Mouse (Mus musculus): ENCODE data around the gene Hist1h2bb.

Hist1h2bb gene

DNA sequence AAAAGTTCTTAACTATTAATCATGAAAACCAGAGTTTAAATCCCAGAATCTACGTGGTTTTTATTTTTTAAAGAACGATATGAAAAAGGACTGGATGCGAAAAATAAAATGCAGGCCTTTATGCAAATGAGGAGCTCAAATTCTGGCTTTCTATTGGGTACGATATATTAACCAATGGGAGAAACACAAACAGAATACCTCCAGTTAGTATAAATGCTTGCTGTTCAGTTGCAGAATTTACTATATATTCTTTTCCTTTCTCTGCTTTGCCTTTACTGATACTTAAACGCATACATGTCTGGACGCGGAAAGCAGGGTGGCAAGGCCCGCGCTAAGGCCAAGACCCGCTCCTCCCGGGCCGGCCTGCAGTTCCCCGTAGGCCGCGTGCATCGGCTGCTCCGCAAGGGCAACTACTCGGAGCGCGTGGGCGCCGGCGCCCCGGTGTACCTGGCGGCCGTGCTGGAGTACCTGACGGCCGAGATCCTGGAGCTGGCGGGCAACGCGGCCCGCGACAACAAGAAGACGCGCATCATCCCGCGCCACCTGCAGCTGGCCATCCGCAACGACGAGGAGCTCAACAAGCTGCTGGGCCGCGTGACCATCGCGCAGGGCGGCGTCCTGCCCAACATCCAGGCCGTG, 4.4 kb downstream of the Hist1h2bb start, which contains the start of gene Hist1h2ab:
TSS of gene Hist1h2ab (plus strand) at position 288 of the 639 bp plus-strand sequence.
- DNase-seq: peak in 1 of 2 experiments; percentile 44

DNA sequence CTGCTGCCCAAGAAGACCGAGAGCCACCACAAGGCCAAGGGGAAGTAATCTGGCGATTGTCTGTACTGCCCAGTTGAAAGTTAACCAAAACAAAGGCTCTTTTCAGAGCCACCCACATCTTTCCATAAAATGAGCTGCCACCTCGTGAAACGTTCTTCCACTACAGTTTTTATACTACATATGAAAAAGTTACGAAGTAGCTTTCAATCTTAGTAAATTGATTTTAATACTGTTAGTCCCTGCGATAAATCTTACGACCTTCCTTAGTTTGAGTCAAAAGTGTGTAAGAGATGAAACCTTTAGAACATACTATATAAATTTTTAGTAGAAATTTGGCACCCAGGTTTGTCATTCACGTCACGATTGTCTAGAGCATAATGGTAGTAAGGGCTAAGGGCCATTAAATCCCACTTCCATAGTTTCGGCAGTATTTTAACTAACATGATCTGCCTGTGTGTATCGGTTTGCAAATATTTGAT, 5.0 kb downstream of the Hist1h2bb start:
- no peak for DNase-seq

DNA sequence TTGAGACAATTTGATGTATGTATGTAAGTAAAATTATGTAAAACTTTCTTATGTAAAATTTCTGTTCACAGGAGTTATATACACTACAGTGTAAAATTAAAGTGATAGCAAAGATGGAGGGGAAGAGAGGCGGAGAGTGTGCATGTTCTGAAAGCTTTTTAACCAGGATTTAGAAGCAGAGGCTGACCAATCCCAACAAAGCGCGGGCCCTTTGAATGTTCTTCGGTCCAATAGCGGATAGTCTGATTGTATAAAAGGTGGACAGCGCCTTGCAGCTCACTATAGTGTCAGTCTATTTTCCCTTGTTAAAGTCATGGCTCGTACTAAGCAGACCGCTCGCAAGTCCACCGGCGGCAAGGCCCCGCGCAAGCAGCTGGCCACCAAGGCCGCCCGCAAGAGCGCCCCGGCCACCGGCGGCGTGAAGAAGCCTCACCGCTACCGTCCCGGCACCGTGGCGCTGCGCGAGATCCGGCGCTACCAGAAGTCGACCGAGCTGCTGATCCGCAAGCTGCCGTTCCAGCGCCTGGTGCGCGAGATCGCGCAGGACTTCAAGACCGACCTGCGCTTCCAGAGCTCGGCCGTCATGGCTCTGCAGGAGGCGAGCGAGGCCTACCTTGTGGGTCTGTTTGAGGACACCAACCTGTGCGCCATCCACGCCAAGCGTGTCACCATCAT, 5.7 kb downstream of the Hist1h2bb start, which contains the start of gene Hist1h3b:
TSS of gene Hist1h3b (plus strand) at position 201 of the 675 bp plus-strand sequence.
- DNase-seq: peak; percentile 88 to 94

DNA sequence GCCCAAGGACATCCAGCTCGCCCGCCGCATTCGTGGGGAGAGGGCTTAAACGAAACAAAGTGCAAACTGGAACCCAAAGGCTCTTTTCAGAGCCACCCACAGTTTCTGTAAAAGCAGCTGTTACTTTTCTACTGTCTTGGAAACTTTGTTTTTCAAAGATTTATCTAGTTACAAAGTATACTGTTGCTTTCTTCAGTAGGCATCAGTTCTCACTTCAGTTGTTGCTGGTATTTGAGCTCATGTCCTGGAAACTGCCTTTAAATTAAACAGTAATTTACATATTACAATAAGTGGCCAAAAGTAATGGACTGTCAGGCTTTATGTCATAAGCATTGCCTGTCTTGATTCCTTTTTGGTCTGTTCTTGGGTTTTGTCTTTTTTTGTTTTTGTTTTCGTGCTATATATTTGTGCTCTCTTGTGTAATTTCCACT, 6.2 kb downstream of the Hist1h2bb start:
- no peak for DNase-seq

DNA sequence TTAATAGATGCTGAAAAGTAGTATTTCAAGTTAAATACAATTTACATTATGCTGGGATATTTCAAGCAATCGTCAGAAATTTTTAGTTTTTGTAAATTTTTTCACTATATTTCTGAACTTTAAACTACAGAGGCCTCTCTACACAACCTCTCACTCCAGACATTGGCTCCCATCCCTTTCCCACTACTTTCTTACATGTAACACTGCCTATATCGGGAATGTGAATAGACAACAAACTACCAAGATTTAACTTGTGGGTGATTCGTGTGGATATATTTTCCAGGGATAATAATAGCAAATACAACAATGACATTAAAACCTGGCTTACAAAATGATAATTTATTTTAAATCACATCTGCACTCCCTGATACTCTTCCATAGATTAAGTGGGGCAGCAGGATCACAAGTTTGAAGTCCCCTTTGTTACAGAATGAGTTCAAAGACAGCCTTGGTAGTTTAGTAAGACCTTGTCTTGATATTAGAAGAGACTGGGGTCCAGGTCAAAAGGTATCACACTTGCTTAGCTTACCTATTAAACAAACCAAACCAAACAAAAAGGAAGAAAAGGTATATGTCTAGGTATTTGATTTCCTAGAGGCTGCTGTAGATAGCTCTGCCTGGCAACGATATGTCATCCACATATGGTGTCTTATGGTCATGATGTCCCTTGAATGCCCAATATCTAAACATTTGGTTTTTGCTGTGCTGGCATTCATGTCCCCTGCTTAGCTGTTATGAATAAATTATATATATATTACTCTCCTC, 7.0 kb downstream of the Hist1h2bb start:
- no peak for DNase-seq

DNA sequence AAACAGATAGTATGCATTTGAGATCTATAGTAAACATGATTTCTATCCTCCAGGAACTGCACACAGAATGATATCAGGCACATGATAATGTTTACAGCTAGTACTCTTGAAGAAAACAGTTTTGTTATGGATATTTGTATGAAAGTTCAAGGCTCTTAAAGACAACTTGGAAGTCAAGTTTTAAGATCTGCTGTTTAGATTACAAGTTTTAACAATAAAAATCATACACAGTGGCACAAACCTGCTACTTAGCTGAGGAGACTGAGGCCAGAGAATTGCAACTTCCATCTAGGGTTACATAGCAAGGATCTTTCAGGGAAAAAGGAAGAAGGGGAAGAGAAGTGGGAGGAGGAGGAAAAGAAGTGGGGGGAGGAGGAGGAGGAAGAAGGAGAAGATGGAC, 8.5 kb downstream of the Hist1h2bb start:
- no peak for DNase-seq

DNA sequence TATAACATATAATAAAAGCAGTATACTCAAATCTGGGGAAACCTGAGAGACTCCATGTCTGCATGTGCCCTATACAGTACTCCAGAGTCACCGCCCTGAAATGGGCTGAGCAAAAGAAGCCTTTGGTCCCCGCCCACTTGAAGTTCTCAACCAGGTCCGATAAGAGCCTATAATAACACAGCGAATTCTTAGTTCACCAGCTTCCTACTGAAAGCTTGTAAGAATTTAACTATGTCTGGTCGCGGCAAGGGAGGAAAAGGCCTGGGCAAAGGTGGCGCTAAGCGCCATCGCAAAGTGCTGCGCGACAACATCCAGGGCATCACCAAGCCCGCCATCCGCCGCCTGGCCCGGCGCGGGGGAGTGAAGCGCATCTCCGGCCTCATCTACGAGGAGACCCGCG, 10.3 kb downstream of the Hist1h2bb start, which contains the start of gene Hist1h4b:
TSS of gene Hist1h4b (plus strand) at position 224 of the 400 bp plus-strand sequence.
- DNase-seq: peak; percentile 92 to 94

DNA sequence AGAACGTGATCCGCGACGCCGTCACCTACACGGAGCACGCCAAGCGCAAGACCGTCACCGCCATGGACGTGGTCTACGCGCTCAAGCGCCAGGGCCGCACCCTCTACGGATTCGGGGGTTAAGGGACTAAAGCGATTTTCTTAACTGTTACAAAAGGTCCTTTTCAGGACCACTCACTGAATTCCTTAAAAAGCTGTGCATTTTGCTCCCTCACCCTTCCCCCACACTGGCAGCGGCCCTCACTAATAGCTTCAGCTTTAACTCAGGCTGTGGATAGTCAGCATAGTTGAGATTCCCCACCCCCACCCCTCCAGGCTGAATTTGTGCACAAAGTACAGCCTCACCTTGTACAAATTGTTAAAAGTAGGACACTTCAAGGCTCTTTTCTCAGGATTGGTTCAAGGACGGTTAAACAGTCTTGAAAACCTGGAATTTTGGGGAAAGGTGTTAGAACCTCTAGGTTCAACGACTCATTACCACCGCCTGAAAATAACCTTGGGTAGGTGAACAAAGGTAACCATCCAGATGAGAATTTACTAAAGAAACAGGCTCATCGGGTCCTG, 10.8 kb downstream of the Hist1h2bb start:
- peak in 1 of 2 experiments; percentile 30 for DNase-seq

DNA sequence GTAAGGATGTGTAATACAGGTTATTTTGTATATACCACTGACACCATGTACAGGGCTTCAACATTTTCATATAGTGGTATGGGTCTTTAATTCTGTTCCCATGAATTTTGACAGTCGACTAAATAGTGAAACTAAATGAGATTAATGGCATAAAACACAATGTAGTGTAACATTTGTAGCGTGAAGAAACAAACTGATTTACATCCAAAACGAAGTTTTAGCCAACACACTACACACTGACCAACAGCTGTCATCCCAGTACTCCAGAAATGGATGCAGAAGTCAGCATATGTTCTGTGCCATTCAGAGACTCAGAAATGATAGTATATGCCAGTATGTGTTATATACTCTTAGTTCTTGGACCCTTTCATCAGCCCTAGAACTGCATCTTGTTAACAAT, 11.4 kb downstream of the Hist1h2bb start:
- DNase-seq: no peak

DNA sequence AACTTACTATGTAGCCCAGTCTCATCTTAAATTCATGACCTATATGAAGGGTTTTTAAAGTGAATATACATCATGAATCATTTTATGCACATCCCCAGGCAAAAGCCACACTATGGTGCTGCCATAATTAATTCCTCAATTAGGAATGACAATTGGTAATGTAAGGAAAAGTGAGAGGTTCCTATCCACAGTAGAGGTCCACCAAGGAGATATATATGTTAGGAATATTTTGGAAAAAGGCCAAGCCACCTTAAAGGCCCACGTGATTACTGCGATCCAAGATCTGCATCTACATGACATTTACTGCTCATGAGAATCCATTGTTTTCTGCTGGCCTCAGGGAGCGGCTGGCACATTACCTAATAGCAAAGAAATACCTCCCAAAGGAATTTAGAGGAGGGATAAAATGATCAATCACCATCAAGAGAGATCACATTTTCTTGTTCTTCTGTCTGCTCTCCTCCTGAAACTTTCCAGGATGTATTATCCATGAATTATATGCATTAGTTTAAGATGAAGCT, 12.8 kb downstream of the Hist1h2bb start:
- no peak for DNase-seq

DNA sequence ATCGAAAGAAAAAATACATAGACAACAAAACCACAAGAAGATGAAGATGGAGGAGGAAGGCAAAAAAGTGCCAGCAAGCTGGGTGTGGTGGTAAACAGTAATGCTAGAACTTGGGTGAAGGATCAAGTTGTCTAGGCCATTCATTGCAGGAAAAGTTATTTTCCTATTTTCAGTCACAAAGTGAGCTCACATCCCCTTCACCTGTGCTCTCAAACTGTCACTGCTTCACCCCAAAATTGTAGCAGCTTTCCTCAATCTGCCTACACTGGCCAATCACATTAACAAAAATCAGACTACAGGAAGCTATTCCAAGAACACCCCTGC, 13.3 kb downstream of the Hist1h2bb start:
- DNase-seq: no peak

DNA sequence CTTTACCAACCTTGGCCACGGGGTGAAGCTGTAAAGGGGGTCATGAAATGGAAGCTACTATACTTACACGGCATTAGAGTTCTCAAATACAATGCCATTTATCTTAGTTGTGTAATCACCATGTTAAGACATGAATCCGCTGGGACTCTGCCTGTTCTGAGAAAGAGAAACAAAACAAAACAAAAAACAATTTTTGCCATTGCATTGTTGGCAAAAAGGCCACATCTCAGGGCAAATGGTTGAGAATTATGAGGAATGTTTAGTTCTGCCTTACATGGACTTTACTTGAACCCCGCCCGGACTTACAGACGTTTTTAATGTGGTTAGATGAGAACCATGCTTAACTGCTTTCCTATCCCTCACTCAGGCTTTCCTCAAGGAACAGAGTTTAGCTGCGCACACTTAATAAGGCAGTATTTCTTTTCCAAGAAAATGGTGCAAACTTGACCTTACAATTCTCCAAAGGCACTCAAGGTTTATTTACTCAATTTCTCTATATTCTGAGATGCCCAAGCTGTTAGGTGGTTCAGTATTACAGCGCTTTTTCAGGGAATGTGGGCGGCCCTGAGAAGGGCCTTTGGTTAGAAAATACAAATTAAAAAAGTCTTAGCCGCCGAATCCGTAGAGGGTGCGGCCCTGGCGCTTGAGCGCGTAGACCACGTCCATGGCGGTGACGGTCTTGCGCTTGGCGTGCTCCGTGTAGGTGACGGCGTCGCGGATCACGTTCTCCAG, 13.9 kb downstream of the Hist1h2bb start:
- no peak for DNase-seq

DNA sequence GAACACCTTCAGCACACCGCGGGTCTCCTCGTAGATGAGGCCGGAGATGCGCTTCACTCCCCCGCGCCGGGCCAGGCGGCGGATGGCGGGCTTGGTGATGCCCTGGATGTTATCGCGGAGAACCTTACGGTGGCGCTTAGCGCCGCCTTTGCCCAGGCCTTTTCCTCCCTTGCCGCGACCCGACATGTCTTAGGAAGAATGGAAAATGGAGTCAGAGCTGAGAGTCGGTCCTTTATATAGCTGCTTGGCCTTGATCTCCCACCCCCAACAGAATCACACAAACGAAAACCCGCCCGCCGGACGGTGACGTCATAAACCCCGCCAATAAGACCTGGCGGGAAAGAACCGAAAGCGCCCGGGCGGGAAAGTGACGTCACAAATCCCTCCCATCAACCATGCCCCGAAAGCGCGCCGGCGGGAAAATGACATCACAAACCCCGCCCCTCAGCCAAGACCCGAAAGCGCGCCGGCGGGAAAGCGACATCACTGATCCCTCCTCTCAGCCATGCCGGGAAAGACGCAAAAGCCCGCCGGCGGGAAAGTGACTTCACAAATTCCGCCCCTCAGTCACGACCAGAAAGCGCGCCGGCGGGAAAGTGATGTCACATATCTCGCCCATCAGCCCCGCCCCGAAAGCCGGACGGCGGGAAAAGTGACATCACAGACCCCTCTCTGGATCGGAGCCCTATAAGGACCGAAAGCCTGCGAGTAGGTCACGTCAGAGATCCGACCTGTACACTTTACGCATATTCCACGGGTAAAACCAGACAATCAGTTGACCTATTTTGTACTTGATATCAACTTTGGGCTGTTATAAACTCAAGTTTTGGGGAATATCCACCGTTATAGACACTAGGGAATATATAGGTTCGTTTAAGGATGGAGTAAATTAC, 14.7 kb downstream of the Hist1h2bb start, which contains the start of gene Hist1h4a:
TSS of gene Hist1h4a (minus strand) at position 259 of the 893 bp plus-strand sequence.
- peak; percentile 99 for DNase-seq

DNA sequence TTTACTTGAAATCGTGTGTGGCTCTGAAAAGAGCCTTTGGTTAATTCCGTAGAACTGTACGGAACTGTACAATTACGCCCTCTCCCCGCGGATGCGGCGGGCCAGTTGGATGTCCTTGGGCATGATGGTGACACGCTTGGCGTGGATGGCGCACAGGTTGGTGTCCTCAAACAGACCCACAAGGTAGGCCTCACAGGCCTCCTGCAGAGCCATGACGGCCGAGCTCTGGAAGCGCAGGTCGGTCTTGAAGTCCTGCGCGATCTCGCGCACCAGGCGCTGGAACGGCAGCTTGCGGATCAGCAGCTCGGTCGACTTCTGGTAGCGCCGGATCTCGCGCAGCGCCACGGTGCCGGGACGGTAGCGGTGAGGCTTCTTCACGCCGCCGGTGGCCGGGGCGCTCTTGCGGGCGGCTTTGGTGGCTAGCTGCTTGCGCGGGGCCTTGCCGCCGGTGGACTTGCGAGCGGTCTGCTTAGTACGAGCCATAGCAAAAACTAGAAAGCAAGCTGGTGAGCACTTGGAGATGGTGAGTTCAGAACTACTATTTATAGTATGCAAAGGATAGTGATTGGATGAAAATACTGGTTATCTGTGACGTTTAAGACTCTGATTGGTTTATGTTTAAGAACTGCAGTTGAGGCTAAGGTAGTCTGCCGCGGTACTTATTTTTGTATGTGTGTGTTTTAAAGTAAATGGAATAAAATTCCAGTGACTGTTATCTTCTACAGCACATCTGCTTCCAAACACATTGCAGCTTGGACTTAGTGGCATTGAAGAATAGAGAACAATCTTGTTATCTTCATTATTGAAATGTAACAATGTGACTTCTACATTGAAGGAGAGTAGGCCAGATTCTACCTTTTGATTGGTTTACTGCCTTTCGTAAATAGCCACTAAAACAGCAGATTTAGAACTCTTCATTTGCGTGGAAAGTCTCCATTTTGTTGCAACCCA, 15.6 kb downstream of the Hist1h2bb start, which contains the start of gene Hist1h3a:
TSS of gene Hist1h3a (minus strand) at position 516 of the 951 bp plus-strand sequence.
- DNase-seq: peak; percentile 55 to 68

DNA sequence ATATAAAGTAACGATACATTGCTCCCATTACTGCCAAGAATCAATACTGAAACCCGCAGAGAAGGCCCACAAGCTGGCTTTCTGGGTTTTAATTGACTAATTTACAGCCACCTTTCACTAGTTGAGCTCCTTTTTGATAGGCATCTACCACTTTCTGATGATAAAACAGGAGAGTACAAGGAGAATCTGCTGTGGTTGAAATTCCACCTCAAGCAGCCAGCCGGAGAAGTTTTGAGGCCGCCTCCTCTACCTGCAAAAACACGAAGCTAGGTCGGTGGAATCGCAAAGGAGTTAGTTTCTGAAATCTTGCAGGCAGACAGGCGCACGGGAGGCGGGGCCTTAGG, 16.7 kb downstream of the Hist1h2bb start:
- no peak for DNase-seq

DNA sequence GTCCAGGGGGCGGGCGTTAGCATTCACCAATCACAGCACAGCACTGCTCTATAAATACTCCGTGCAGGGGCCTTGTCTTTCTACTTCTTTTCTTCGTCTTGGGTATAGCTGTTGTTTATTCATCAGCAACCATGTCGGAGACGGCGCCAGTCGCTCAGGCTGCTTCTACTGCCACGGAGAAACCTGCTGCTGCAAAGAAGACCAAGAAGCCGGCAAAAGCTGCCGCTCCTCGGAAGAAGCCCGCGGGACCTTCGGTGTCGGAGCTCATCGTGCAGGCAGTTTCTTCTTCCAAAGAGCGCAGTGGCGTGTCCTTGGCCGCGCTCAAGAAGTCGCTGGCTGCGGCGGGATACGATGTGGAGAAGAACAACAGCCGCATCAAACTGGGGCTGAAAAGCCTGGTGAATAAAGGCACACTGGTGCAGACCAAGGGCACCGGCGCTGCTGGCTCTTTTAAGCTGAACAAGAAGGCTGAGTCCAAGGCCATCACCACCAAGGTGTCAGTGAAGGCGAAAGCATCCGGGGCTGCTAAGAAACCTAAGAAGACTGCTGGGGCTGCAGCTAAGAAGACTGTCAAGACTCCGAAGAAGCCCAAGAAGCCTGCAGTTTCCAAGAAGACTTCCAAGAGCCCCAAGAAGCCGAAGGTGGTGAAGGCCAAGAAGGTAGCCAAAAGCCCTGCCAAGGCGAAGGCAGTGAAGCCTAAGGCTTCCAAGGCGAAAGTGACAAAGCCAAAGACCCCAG, 17.2 kb downstream of the Hist1h2bb start, which contains the start of gene Hist1h1a:
TSS of gene Hist1h1a (plus strand) at position 81 of the 738 bp plus-strand sequence.
- DNase-seq: peak; percentile 85 to 88

DNA sequence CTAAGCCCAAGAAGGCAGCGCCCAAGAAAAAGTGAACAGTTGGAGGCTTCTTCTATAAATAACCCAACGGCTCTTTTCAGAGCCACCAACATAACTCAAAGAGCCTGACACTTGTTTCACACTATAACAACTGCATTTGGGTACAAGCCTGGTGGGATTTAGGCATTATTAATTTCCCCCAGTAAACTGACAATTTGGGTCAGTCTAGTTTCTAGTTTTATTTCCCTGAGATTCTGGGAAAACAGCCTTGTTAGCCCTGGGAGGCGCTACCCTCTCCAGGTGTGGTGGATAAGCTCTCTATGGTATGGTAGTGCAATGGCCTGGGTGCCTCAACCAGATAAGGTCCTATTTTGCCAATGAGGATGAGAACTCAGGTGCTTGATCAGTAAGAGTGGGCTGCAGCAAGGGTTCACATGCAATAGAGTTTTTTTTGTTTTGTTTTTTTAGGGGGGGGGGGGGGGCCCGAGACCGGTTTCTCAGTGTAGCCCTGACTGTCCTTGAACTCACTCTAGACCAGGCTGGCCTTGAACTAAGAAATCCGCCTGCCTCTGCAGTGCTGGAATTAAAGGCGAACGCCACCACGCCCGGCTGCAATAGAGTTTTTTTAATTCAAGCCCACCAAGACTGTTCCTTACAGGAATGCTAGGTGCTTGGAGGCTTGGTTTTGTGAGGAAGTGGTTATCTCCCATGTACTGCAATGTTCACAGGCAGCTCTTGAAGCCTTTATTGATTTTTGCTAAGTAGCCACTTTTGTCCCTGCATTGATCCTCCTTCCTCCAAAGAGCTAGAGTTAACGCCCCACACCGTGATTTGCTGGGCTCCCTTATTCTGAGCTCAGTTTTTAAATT, 18.0 kb downstream of the Hist1h2bb start:
- DNase-seq: no peak

DNA sequence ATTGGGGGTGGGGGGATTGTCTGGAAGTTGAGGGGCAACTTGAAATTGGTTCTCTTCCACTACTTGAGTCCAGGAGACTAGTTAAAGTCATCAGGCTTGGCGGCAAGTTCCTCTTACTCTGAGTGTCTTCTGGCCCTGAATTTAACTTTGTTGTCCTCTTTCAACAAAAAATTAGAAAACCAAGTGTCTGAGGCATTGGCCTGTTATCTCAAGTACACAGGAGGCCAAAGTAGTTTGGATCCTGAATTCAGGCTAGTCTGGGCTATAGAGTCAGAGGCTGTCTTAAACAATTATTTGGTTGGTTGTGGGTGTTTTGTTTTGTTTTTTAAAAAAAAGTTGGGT, 18.6 kb downstream of the Hist1h2bb start:
- DNase-seq: no peak
